Mouse (Mus musculus): Measurements from ENCODE around the gene Zc3h7b.

GRCm38 (mm10) chr15:81845033-81845625 lies 100.3 kb downstream of the Zc3h7b start:
- TF ChIP-seq CTCF (IDR thresholded peaks at IDR 0.05) (no peak), POLR2A (IDR thresholded peaks at IDR 0.05; ENCODE audit: insufficient read depth, low read depth, low read length) (no peak)

Measured in heart, adult 2 months (tissue).